7 mouse cellular contexts compared by ENCODE assay signal in genomic region chr6:8949665-8950201, GRCm38 (mm10). TPM values are rescaled to one million over a fixed set of nuclear protein-coding genes. Genes with fewer than 3 reads are reported as not detected.
DNase-seq lines count a peak whose midpoint lies in the region; ATAC-seq and TF ChIP-seq lines count a peak whose summit lies in the region.

No protein-coding gene starts in this region.

- peaks cover 9% of the 10 kb centered on the region; the same call in 1 of the 2 replicates for H3K4me1 ChIP-seq in liver, adult 2 months (ENCODE audit: control insufficient read depth, insufficient read depth, low read length)
- no peaks in the 10 kb centered on the region for H3K4me1 ChIP-seq in cortical plate, adult 2 months (ENCODE audit: control insufficient read depth, insufficient read depth, low read length)
- peaks cover 37% of the 10 kb centered on the region for H3K4me1 ChIP-seq in hindbrain, embryonic 10.5 days (replicated peaks)
- H3K4me1 ChIP-seq in midbrain, postnatal 0 days (ENCODE audit: insufficient read depth, low read length), result no peaks in the 10 kb centered on the region; the same call in 1 of the 2 replicates

- H3K27ac ChIP-seq in liver, adult 2 months (replicated peaks; ENCODE audit: insufficient read depth, low read depth, low read length), result no peak overlapping the region
- H3K27ac ChIP-seq in cortical plate, adult 2 months (ENCODE audit: insufficient read depth, low read length), result 0 out of 2 replicates have a peak overlapping the region, but pooled peaks have one; percentile 42
- peak overlapping the region; percentile 56 for H3K27ac ChIP-seq in hindbrain, embryonic 10.5 days
- peak overlapping the region; percentile 78 for H3K27ac ChIP-seq in midbrain, postnatal 0 days (ENCODE audit: low read depth, low read length)

- H3K4me3 ChIP-seq in liver, adult 2 months (ENCODE audit: insufficient read depth, low read depth, low read length), result no peak overlapping the region
- H3K4me3 ChIP-seq in cortical plate, adult 2 months (ENCODE audit: insufficient read depth, low read length), result peak overlapping the region; percentile 57
- H3K4me3 ChIP-seq in hindbrain, embryonic 10.5 days, result peak overlapping the region; percentile 60
- H3K4me3 ChIP-seq in midbrain, postnatal 0 days (ENCODE audit: low read depth, low read length), result peak overlapping the region; percentile 58

- H3K27me3 ChIP-seq in liver, adult 2 months (ENCODE audit: control insufficient read depth, insufficient read depth, low read length), result peaks cover 19% of the 10 kb centered on the region
- peaks cover 91% of the 10 kb centered on the region for H3K27me3 ChIP-seq in hindbrain, embryonic 10.5 days (ENCODE audit: insufficient read depth, poor library complexity, severe bottlenecking)
- peaks cover 10% of the 10 kb centered on the region; the same call in 1 of the 2 replicates for H3K27me3 ChIP-seq in midbrain, postnatal 0 days (ENCODE audit: insufficient read depth, low read length)

- DNase-seq in liver, adult 2 months (ENCODE audit: extremely low read depth, low read depth, low spot score), result peak; percentile 58
- no peak for DNase-seq in liver
- peak; percentile 59 for DNase-seq in hindbrain, embryonic 10.5 days (ENCODE audit: low spot score)
- DNase-seq in midbrain, postnatal 0 days (ENCODE audit: low spot score), result peak; percentile 52
- DNase-seq in lung, postnatal 36 days, result no peak
- no peak for DNase-seq in thymus, postnatal 14 days

- H3K9me3 ChIP-seq in hindbrain, embryonic 10.5 days, result no peaks in the 10 kb centered on the region
- no peaks in the 10 kb centered on the region for H3K9me3 ChIP-seq in midbrain, postnatal 0 days (ENCODE audit: low read length)

- TF ChIP-seq POLR2A in liver, adult 2 months (IDR thresholded peaks at IDR 0.05; ENCODE audit: extremely low read depth, insufficient read depth, low read length), result no peak
- no peak for TF ChIP-seq POLR2A in cortical plate, adult 2 months (IDR thresholded peaks at IDR 0.05; ENCODE audit: extremely low read depth, insufficient read depth, low read length)

- peak overlapping the region; percentile 89 for H3K4me2 ChIP-seq in midbrain, postnatal 0 days (ENCODE audit: low read depth, low read length, poor library complexity, severe bottlenecking)

- ATAC-seq in midbrain, postnatal 0 days (ENCODE audit: low FRiP score), result peak; percentile 49; the same call in 1 of the 2 replicates

- no peak overlapping the region for H3K9ac ChIP-seq in liver, adult 2 months (ENCODE audit: low read depth, low read length)
- peak overlapping the region; percentile 60 for H3K9ac ChIP-seq in midbrain, postnatal 0 days (replicated peaks; ENCODE audit: low read length, poor library complexity, severe bottlenecking)

- no peaks in the 10 kb centered on the region for H3K79me2 ChIP-seq in liver, adult 2 months (ENCODE audit: control insufficient read depth, insufficient read depth, low read length)

- no peaks in the 10 kb centered on the region for H3K36me3 ChIP-seq in liver, adult 2 months (ENCODE audit: control insufficient read depth, insufficient read depth, low read length)
- H3K36me3 ChIP-seq in hindbrain, embryonic 10.5 days, result no peaks in the 10 kb centered on the region
- no peaks in the 10 kb centered on the region for H3K36me3 ChIP-seq in midbrain, postnatal 0 days (ENCODE audit: insufficient read depth, low read length)

- WGBS in liver, adult 2 months, result 2% methylated on average over 31 of the region's 31 CpGs
- under 1% methylated on average over 31 of the region's 31 CpGs for WGBS in hindbrain, embryonic 10.5 days
- under 1% methylated on average over 31 of the region's 31 CpGs for WGBS in midbrain, postnatal 0 days

- TF ChIP-seq CTCF in liver, adult 2 months (IDR thresholded peaks at IDR 0.05; ENCODE audit: low read depth, low read length), result no peak
- no peak for TF ChIP-seq CTCF in cortical plate, adult 2 months (IDR thresholded peaks at IDR 0.05; ENCODE audit: extremely low read depth, insufficient read depth, low read length)
- no peak for TF ChIP-seq CTCF in midbrain, postnatal 0 days (IDR thresholded peaks at IDR 0.05)

RNA-seq across cellular contexts. Expression of gene Nxph1, which starts 1.5 kb away (rescaled TPM):
- 0.07 and 0.09 TPM in 2 replicates for total RNA-seq in liver, adult 2 months (2014; rRNA removed)
- polyA plus RNA-seq in liver, adult 2 months (2012; rRNA removed), result 0.02 TPM in 1 of 2 replicates, not detected in the other
- 23.7 and 25.7 TPM in 2 replicates for polyA plus RNA-seq in cortical plate, adult 2 months (2012; rRNA removed)
- polyA plus RNA-seq in hindbrain, embryonic 10.5 days (2016; fragmentation: Nextera tagmentation; extraction: Ambion mirVana), result 1.1 and 3.4 TPM in 2 replicates
- total RNA-seq in midbrain, postnatal 0 days (2014; rRNA removed), result 75.5 and 77.7 TPM in 2 replicates
- polyA plus RNA-seq in midbrain, postnatal 0 days (2015; fragmentation: Nextera tagmentation; extraction: Ambion mirVana), result 103 and 104 TPM in 2 replicates

Comparison
In these comparisons a context has a peak if more than half of its experiments do, and no peak if none do; other contexts are left out.
1. DNase-seq: peak in liver, adult 2 months (single experiment), hindbrain, embryonic 10.5 days (single experiment) and midbrain, postnatal 0 days (single experiment); none in liver (single experiment), lung, postnatal 36 days (single experiment) and thymus, postnatal 14 days (single experiment).